Mouse (Mus musculus) liver, adult 2 months (tissue): ENCODE data around the gene Sdc1. TPM values are rescaled to one million over a fixed set of nuclear protein-coding genes. Genes with fewer than 3 reads are reported as not detected.
A peak's percentile ranks its signal among the peaks of the same experiment; 100 is the strongest.

ENCODE experiments used
- DNase-seq: peaks from one replicate; pipeline ENCODE4 v3.0.0-alpha.2; 2011; ENCODE audit warnings: low read depth, low spot score; ENCODE audit errors: extremely low read depth
- H3K27ac ChIP-seq: fragments of 200-500 bp; replicated peaks from 2 replicates; pipeline ENCODE4 v1.5.1; 2012; ENCODE audit warnings: low read depth, mild to moderate bottlenecking, control low read depth, inconsistent platforms, low read length; ENCODE audit not compliant: insufficient read depth
- H3K27me3 ChIP-seq: fragments of 200-500 bp; 2 replicates; pipeline ENCODE4 v1.6.1; 2012; ENCODE audit warnings: mild to moderate bottlenecking, moderate library complexity, low read length, inconsistent platforms; ENCODE audit not compliant: control insufficient read depth, insufficient read depth
- H3K36me3 ChIP-seq: fragments of 200-500 bp; 2 replicates; pipeline ENCODE4 v1.6.1; 2012; ENCODE audit warnings: low read length, inconsistent platforms; ENCODE audit not compliant: control insufficient read depth, insufficient read depth
- H3K4me1 ChIP-seq: fragments of 200-500 bp; 2 replicates; pipeline ENCODE4 v1.6.1; 2011; ENCODE audit warnings: low read length; ENCODE audit not compliant: control insufficient read depth, insufficient read depth
- H3K4me3 ChIP-seq: fragments of 200-500 bp; 2 replicates; pipeline ENCODE4 v1.5.1; 2011; ENCODE audit warnings: low read depth, mild to moderate bottlenecking, control low read depth, low read length, moderate library complexity; ENCODE audit not compliant: insufficient read depth
- H3K79me2 ChIP-seq: fragments of 200-500 bp; 2 replicates; pipeline ENCODE4 v1.6.1; 2012; ENCODE audit warnings: inconsistent platforms, mild to moderate bottlenecking, low read length, moderate library complexity; ENCODE audit not compliant: control insufficient read depth, insufficient read depth
- H3K9ac ChIP-seq: fragments of 200-500 bp; 2 replicates; pipeline ENCODE4 v1.6.1; 2012; ENCODE audit warnings: low read depth, mild to moderate bottlenecking, control low read depth, inconsistent platforms, low read length
- CTCF ChIP-seq: fragments of 200-500 bp; IDR thresholded peaks from 2 replicates; pipeline ENCODE4 v1.5.1; 2011; ENCODE audit warnings: low read depth, low read length, control low read depth
- POLR2A ChIP-seq: fragments of 200-500 bp; IDR thresholded peaks from 2 replicates; pipeline ENCODE4 v1.6.1; 2011; ENCODE audit warnings: low read length, control low read depth; ENCODE audit not compliant: insufficient read depth; ENCODE audit errors: extremely low read depth
- WGBS: fragments of 180-500 bp; shearing (Covaris S2); methylation state at CpG from one replicate; pipeline ENCODE4 v1.1.7; 2018; 5-methylcytosine and 5-hydroxymethylcytosine counted together
- polyA plus RNA-seq: library from polyadenylated mRNA; depleted of rRNA; stranded (reverse); fragments of >200 nt; gene quantifications from 2 replicates; pipeline ENCODE4 v1.2.3, GENCODE M21; 2012
- total RNA-seq: library from RNA; depleted of rRNA; stranded (reverse); fragments of >200 nt; gene quantifications from 2 replicates; pipeline ENCODE4 v1.2.3, GENCODE M21; 2014

Gene Sdc1
- total and polyA plus RNA-seq, 2 experiments, result 164 to 321 TPM

DNA sequence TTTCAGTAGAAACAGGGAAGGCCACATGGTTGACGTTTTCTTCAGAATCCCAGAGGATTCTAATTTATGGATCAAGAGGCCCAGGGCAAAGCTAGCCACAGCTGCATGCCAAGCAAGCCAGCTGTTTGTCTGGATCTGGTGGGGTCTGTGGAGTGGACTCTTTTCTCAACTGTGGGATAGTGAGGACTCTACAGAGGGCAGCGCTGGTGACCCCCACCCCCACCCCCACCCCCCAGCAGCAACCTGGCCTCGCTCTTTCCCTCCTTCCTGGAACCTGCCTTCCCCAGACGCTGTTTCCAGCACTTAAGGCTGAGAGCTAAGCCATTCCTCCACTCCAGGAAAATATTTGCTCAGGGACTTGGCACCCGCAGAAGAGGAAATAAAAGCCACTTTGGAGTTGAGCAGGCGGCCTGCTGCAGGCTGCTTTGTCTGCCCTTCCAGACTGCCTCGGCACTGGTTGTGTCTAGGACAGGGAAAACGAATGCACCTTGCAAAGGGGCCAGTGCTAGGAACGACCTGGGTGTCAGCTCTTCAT, 27.4 kb downstream of the Sdc1 start:
- H3K27ac ChIP-seq, result no peak overlapping the region; the same call in 1 of the 2 replicates
- no peaks in the 10 kb centered on the region for H3K27me3 ChIP-seq
- peak; percentile 55 for DNase-seq
- no peak overlapping the region for H3K4me3 ChIP-seq
- peaks cover 12% of the 10 kb centered on the region for H3K4me1 ChIP-seq
- whole genome bisulfite sequencing, result 20% methylated on average over 9 of the region's 9 CpGs
- no peak for TF ChIP-seq POLR2A
- TF ChIP-seq CTCF, result no peak
- no peaks in the 10 kb centered on the region for H3K36me3 ChIP-seq
- H3K79me2 ChIP-seq, result no peaks in the 10 kb centered on the region
- H3K9ac ChIP-seq, result no peak overlapping the region

- Histone ChIP-seq H3K4me3 (no peak overlapping the region), H3K9ac (no peak overlapping the region), H3K79me2 (no peaks in the 10 kb centered on the region), H3K27ac (no peak overlapping the region), H3K27me3 (no peaks in the 10 kb centered on the region), H3K4me1 (peaks cover 4% of the 10 kb centered on the region), H3K36me3 (no peaks in the 10 kb centered on the region)
- DNase-seq, result no peak
- no peak for TF ChIP-seq CTCF
- TF ChIP-seq POLR2A, result no peak
- 84% methylated on average over 10 of the region's 10 CpGs for WGBS
Measured at GRCm38 (mm10) chr12:8803421-8804076, 32.4 kb downstream of the Sdc1 start.

- H3K9ac ChIP-seq, result no peak overlapping the region
- DNase-seq, result no peak
- H3K27ac ChIP-seq, result no peak overlapping the region
- H3K4me1 ChIP-seq, result peaks cover 3% of the 10 kb centered on the region
- no peaks in the 10 kb centered on the region for H3K79me2 ChIP-seq
- TF ChIP-seq CTCF (no peak), POLR2A (no peak)
- no peaks in the 10 kb centered on the region for H3K27me3 ChIP-seq
- WGBS, result 92% methylated on average over 3 of the region's 3 CpGs
- no peaks in the 10 kb centered on the region for H3K36me3 ChIP-seq
- no peak overlapping the region for H3K4me3 ChIP-seq
Measured at GRCm38 (mm10) chr12:8804077-8804456, 32.9 kb downstream of the Sdc1 start.

DNA sequence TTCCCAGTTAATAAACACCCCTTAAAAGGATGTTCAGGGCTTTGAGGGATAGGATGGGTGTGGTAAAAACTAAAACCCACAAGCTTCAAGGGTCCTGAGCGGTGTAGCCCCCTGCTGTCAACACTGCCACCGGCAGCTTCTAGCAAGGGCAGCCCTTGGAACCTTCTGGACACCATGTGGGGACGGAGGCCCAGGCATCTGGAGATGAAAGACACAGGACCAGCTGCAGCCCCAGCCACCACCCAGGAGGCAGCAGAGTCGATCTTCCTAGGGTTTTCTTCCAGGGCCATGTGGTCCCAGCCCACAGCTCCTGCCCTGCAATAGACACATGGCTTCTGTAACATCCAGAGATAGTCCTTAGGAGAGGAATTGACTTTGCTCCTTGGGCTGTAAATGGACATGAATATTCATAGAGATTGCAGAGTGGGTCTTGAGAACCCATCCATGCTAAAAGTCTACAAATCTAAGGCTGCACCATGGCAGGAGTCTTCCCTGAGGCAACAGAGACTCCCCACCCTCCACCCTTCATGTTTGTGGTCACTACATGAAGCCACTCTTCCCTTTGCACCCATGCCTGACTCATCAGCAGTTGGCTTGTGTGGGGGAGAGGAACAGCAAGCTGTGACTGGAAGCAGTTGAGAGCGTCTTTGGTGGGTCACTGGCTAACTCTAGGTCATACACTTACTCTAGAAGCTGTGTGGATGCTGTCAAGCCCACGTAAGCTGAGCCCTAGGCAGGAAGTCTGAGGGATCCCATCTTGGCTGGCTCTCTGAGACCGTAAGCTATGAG, 34.0 kb downstream of the Sdc1 start:
- Histone ChIP-seq H3K4me1 (peaks cover 12% of the 10 kb centered on the region), H3K79me2 (no peaks in the 10 kb centered on the region), H3K27ac (no peak overlapping the region), H3K27me3 (no peaks in the 10 kb centered on the region), H3K9ac (no peak overlapping the region), H3K36me3 (no peaks in the 10 kb centered on the region), H3K4me3 (no peak overlapping the region)
- 91% methylated on average over 7 of the region's 7 CpGs for WGBS
- DNase-seq, result no peak
- TF ChIP-seq CTCF, result no peak

GRCm38 (mm10) chr12:8809086-8809485, 38.0 kb downstream of the Sdc1 start:
- Histone ChIP-seq H3K4me3 (no peak overlapping the region), H3K9ac (no peak overlapping the region; the same call in 1 of the 2 replicates), H3K36me3 (no peaks in the 10 kb centered on the region), H3K27me3 (no peaks in the 10 kb centered on the region), H3K27ac (peak overlapping the region; percentile 88), H3K79me2 (no peaks in the 10 kb centered on the region), H3K4me1 (peaks cover 26% of the 10 kb centered on the region)
- WGBS, result 14% methylated on average over 2 of the region's 2 CpGs
- TF ChIP-seq POLR2A (no peak), CTCF (no peak)
- DNase-seq, result peak; percentile 76
